Mouse (Mus musculus) C2C12 (cell line): ENCODE measurements around the gene Stag1. TPM values are rescaled to one million over a fixed set of nuclear protein-coding genes. Genes with fewer than 3 reads are reported as not detected.

ENCODE experiments used
- H3K27me3 ChIP-seq: one replicate; pipeline ENCODE4 v1.6.1; 2011; ENCODE audit not compliant: control insufficient read depth, insufficient read depth, insufficient read length
- H3K36me3 ChIP-seq: one replicate; pipeline ENCODE4 v1.6.1; 2011; ENCODE audit not compliant: control insufficient read depth, insufficient read depth
- H3K4me3 ChIP-seq: one replicate; pipeline ENCODE4 v1.5.1; 2011; ENCODE audit warnings: mild to moderate bottlenecking, control low read depth; ENCODE audit not compliant: poor library complexity, insufficient read depth, severe bottlenecking
- H3K79me2 ChIP-seq: one replicate; pipeline ENCODE4 v1.6.1; 2011; ENCODE audit not compliant: control insufficient read depth, insufficient read depth
- H3K79me3 ChIP-seq: one replicate; pipeline ENCODE4 v1.6.1; 2011; ENCODE audit warnings: low read depth, control low read depth
- H3ac ChIP-seq: one replicate; pipeline ENCODE3; 2011; ENCODE audit warnings: low read depth; ENCODE audit not compliant: control insufficient read depth, insufficient read length
- CEBPB ChIP-seq: IDR thresholded peaks from one replicate; pipeline ENCODE4 v1.6.1; 2011; ENCODE audit warnings: low read depth, mild to moderate bottlenecking, control low read depth, moderate library complexity
- CTCF ChIP-seq: IDR thresholded peaks from one replicate; pipeline ENCODE4 v1.5.1; 2011; ENCODE audit not compliant: control insufficient read depth, insufficient read depth, insufficient read length
- FOSL1 ChIP-seq: IDR thresholded peaks from one replicate; pipeline ENCODE4 v1.8.0; 2011; ENCODE audit warnings: mild to moderate bottlenecking, low read length; ENCODE audit not compliant: poor library complexity, insufficient read depth, severe bottlenecking
- MAX ChIP-seq: IDR thresholded peaks from one replicate; pipeline ENCODE4 v1.6.1; 2011; ENCODE audit warnings: mild to moderate bottlenecking, control low read depth
- MYOD1 ChIP-seq: IDR thresholded peaks from one replicate; pipeline ENCODE4 v1.6.1; 2011; ENCODE audit warnings: low read depth; ENCODE audit not compliant: control insufficient read depth, insufficient read length
- MYOG ChIP-seq: IDR thresholded peaks from one replicate; pipeline ENCODE4 v1.6.1; 2011; ENCODE audit not compliant: control insufficient read depth, insufficient read length; ENCODE audit errors: extremely low read depth
- USF1 ChIP-seq: IDR thresholded peaks from one replicate; pipeline ENCODE4 v1.6.1; 2011; ENCODE audit warnings: low read depth, mild to moderate bottlenecking, control low read depth, moderate library complexity
- polyA plus RNA-seq: library from polyadenylated mRNA; unstranded; fragments of >200 nt; fragmentation: generic; extraction: Trizol; gene quantifications from one replicate; pipeline ENCODE4 v1.2.1, GENCODE M21; 2012; ENCODE audit warnings: missing spikeins

Gene Stag1
- polyA plus RNA-seq, 1 experiment, result 6.6 TPM

- Histone ChIP-seq H3K27me3 (no peaks in the 10 kb centered on the region), H3K79me2 (no peaks in the 10 kb centered on the region), H3K4me3 (no peak overlapping the region), H3K79me3 (no peaks in the 10 kb centered on the region), H3K36me3 (peaks cover 13% of the 10 kb centered on the region), H3ac (no peak overlapping the region)
- no peak for TF ChIP-seq FOSL1
- no peak for TF ChIP-seq MAX
- TF ChIP-seq CTCF, result no peak
- no peak for TF ChIP-seq MYOG
- TF ChIP-seq MYOD1, result no peak
- TF ChIP-seq USF1, result no peak
- TF ChIP-seq CEBPB, result no peak
Measured at GRCm38 (mm10) chr9:100910352-100910751, 312.8 kb downstream of the Stag1 start.

GRCm38 (mm10) chr9:100917111-100917510 is 319.5 kb downstream of the Stag1 start:
- Histone ChIP-seq H3ac (no peak overlapping the region), H3K4me3 (no peak overlapping the region), H3K27me3 (no peaks in the 10 kb centered on the region), H3K36me3 (no peaks in the 10 kb centered on the region), H3K79me2 (no peaks in the 10 kb centered on the region), H3K79me3 (no peaks in the 10 kb centered on the region)
- no peak for TF ChIP-seq MYOD1
- TF ChIP-seq CEBPB, result no peak
- TF ChIP-seq USF1, result no peak
- TF ChIP-seq FOSL1, result no peak
- TF ChIP-seq CTCF, result no peak
- no peak for TF ChIP-seq MAX
- TF ChIP-seq MYOG, result no peak

- no peaks in the 10 kb centered on the region for H3K79me3 ChIP-seq
- H3K4me3 ChIP-seq, result no peak overlapping the region
- H3K36me3 ChIP-seq, result peaks cover 3% of the 10 kb centered on the region
- no peaks in the 10 kb centered on the region for H3K27me3 ChIP-seq
- TF ChIP-seq MYOG, result no peak
- no peak for TF ChIP-seq CEBPB
- no peak for TF ChIP-seq USF1
- H3ac ChIP-seq, result no peak overlapping the region
- H3K79me2 ChIP-seq, result no peaks in the 10 kb centered on the region
Measured at GRCm38 (mm10) chr9:100926629-100927028, 329.0 kb downstream of the Stag1 start.

GRCm38 (mm10) chr9:100942042-100942441 is 344.4 kb downstream of the Stag1 start:
- TF ChIP-seq MAX (no peak), USF1 (no peak)
- no peak overlapping the region for H3K4me3 ChIP-seq
- no peaks in the 10 kb centered on the region for H3K79me3 ChIP-seq
- peaks cover 10% of the 10 kb centered on the region for H3K36me3 ChIP-seq
- no peaks in the 10 kb centered on the region for H3K79me2 ChIP-seq
- no peaks in the 10 kb centered on the region for H3K27me3 ChIP-seq
- H3ac ChIP-seq, result no peak overlapping the region

GRCm38 (mm10) chr9:100944677-100945365 is 347.2 kb downstream of the Stag1 start:
- Histone ChIP-seq H3ac (no peak overlapping the region), H3K79me2 (no peaks in the 10 kb centered on the region), H3K4me3 (no peak overlapping the region), H3K36me3 (peaks cover 11% of the 10 kb centered on the region), H3K79me3 (no peaks in the 10 kb centered on the region), H3K27me3 (no peaks in the 10 kb centered on the region)
- TF ChIP-seq CTCF (no peak), MYOG (no peak), CEBPB (no peak), MYOD1 (no peak), USF1 (no peak), MAX (no peak), FOSL1 (no peak)

- Histone ChIP-seq H3K79me2 (no peaks in the 10 kb centered on the region), H3K27me3 (no peaks in the 10 kb centered on the region), H3K79me3 (no peaks in the 10 kb centered on the region), H3K4me3 (no peak overlapping the region), H3K36me3 (peaks cover 25% of the 10 kb centered on the region), H3ac (no peak overlapping the region)
- no peak for TF ChIP-seq USF1
- no peak for TF ChIP-seq MYOD1
- TF ChIP-seq MAX, result no peak
- TF ChIP-seq CTCF, result no peak
Measured at GRCm38 (mm10) chr9:100951481-100951880, 353.9 kb downstream of the Stag1 start.
